Mouse (Mus musculus) limb, embryonic 11.5 days (tissue): ENCODE results near the gene Ttn. TPM values are rescaled to one million over a fixed set of nuclear protein-coding genes. Genes with fewer than 3 reads are reported as not detected.

Source experiments
- ATAC-seq: fragments of 200-750 bp; cut with Nextera tagmentation; 2 replicates; pipeline ENCODE4 v1.8.0; 2017; ENCODE audit warnings: low read depth; ENCODE audit not compliant: insufficient number of reproducible peaks, low FRiP score, low TSS enrichment
- DNase-seq: peaks from one replicate; pipeline ENCODE4 v3.0.0-alpha.2; 2015; ENCODE audit warnings: low spot score
- H3K27ac ChIP-seq: fragments of 300-500 bp; sonication (generic); replicated peaks from 2 replicates; pipeline ENCODE4 v1.5.1; 2014; ENCODE audit warnings: low read depth, mild to moderate bottlenecking, low read length
- H3K27me3 ChIP-seq: fragments of 300-500 bp; sonication (generic); 2 replicates; pipeline ENCODE4 v1.6.1; 2014; ENCODE audit warnings: mild to moderate bottlenecking, low read length, mixed read lengths; ENCODE audit not compliant: control insufficient read depth, insufficient read depth
- H3K36me3 ChIP-seq: fragments of 300-500 bp; sonication (generic); 2 replicates; pipeline ENCODE4 v1.6.1; 2014; ENCODE audit warnings: mild to moderate bottlenecking, low read length, moderate library complexity, mixed read lengths; ENCODE audit not compliant: control insufficient read depth, insufficient read depth
- H3K4me1 ChIP-seq: fragments of 300-500 bp; sonication (generic); 2 replicates; pipeline ENCODE4 v1.6.1; 2014; ENCODE audit warnings: low read length, mixed read lengths; ENCODE audit not compliant: control insufficient read depth, insufficient read depth
- H3K4me2 ChIP-seq: fragments of 300-500 bp; sonication (generic); 2 replicates; pipeline ENCODE4 v1.6.1; 2014; ENCODE audit warnings: low read depth, mild to moderate bottlenecking, moderate library complexity; ENCODE audit not compliant: severe bottlenecking
- H3K4me3 ChIP-seq: fragments of 300-500 bp; sonication (generic); 2 replicates; pipeline ENCODE4 v1.5.1; 2014; ENCODE audit warnings: low read depth, low read length
- H3K9ac ChIP-seq: fragments of 300-500 bp; sonication (generic); 2 replicates; pipeline ENCODE4 v1.6.1; 2014; ENCODE audit warnings: mild to moderate bottlenecking, low read length
- H3K9me3 ChIP-seq: fragments of 300-500 bp; sonication (generic); 2 replicates; pipeline ENCODE4 v1.6.1; 2016; ENCODE audit warnings: low read length; ENCODE audit not compliant: control insufficient read depth
- WGBS: fragments of 180-500 bp; shearing (Covaris S2); extraction: QIAGEN DNeasy Blood & Tissue Kit; methylation state at CpG from one replicate; pipeline ENCODE4 v1.1.7; 2014; 5-methylcytosine and 5-hydroxymethylcytosine counted together
- polyA plus RNA-seq: library from polyadenylated mRNA; unstranded; fragments of >200 nt; fragmentation: Nextera tagmentation; extraction: Ambion mirVana; gene quantifications from 2 replicates; pipeline ENCODE4 v1.2.1, GENCODE M21; 2014

The Ttn gene
- polyA plus RNA-seq, 1 experiment from 2014 or later: 7.1 TPM

- peaks cover 10% of the 10 kb centered on the region for H3K4me1 ChIP-seq
- WGBS: 93% methylated on average over 6 of the region's 6 CpGs
- DNase-seq (no peak), ATAC-seq (no peak)
- H3K4me2 ChIP-seq: peak overlapping the region; percentile 67
- no peaks in the 10 kb centered on the region for H3K36me3 ChIP-seq
- no peaks in the 10 kb centered on the region for H3K27me3 ChIP-seq
- no peaks in the 10 kb centered on the region for H3K9me3 ChIP-seq
- no peak overlapping the region for H3K4me3 ChIP-seq
- no peak overlapping the region for H3K27ac ChIP-seq
- H3K9ac ChIP-seq: no peak overlapping the region
Observed at GRCm38 (mm10) chr2:76671641-76672040, 310.7 kb downstream of the Ttn start.

GRCm38 (mm10) chr2:76667200-76667599 is 315.1 kb downstream of the Ttn start:
- DNase-seq (no peak), ATAC-seq (no peak)
- H3K9me3 ChIP-seq: no peaks in the 10 kb centered on the region
- no peaks in the 10 kb centered on the region for H3K27me3 ChIP-seq
- WGBS: 89% methylated on average over 5 of the region's 5 CpGs
- H3K9ac ChIP-seq: no peak overlapping the region
- H3K27ac ChIP-seq: no peak overlapping the region
- no peak overlapping the region for H3K4me2 ChIP-seq
- H3K4me1 ChIP-seq: 0 out of 2 replicates have a peak, but pooled peaks cover 3% of the 10 kb centered on the region
- H3K4me3 ChIP-seq: no peak overlapping the region
- peaks cover under 1% of the 10 kb centered on the region; the same call in 1 of the 2 replicates for H3K36me3 ChIP-seq

GRCm38 (mm10) chr2:76665531-76665930 is 316.8 kb downstream of the Ttn start:
- Histone ChIP-seq H3K27me3 (no peaks in the 10 kb centered on the region), H3K27ac (no peak overlapping the region), H3K4me1 (no peaks in the 10 kb centered on the region), H3K4me3 (no peak overlapping the region), H3K9ac (no peak overlapping the region), H3K36me3 (peaks cover 3% of the 10 kb centered on the region; the same call in 1 of the 2 replicates), H3K9me3 (no peaks in the 10 kb centered on the region), H3K4me2 (no peak overlapping the region)
- no peak for DNase-seq
- ATAC-seq: no peak
- WGBS: 95% methylated on average over 7 of the region's 7 CpGs

GRCm38 (mm10) chr2:76659419-76659818 is 322.9 kb downstream of the Ttn start:
- no peak overlapping the region for H3K4me2 ChIP-seq
- no peaks in the 10 kb centered on the region for H3K27me3 ChIP-seq
- no peaks in the 10 kb centered on the region for H3K4me1 ChIP-seq
- 65% methylated on average over 6 of the region's 8 CpGs for WGBS
- no peaks in the 10 kb centered on the region for H3K9me3 ChIP-seq
- DNase-seq (no peak), ATAC-seq (no peak)
- H3K4me3 ChIP-seq: no peak overlapping the region
- H3K9ac ChIP-seq: no peak overlapping the region
- peaks cover 3% of the 10 kb centered on the region; the same call in 1 of the 2 replicates for H3K36me3 ChIP-seq
- H3K27ac ChIP-seq: no peak overlapping the region

GRCm38 (mm10) chr2:76658551-76658950 is 323.8 kb downstream of the Ttn start:
- H3K4me3 ChIP-seq: no peak overlapping the region
- H3K4me2 ChIP-seq: no peak overlapping the region
- ATAC-seq: no peak
- 79% methylated on average over 13 of the region's 13 CpGs for WGBS
- no peak overlapping the region for H3K9ac ChIP-seq
- no peaks in the 10 kb centered on the region for H3K27me3 ChIP-seq
- H3K4me1 ChIP-seq: no peaks in the 10 kb centered on the region
- H3K27ac ChIP-seq: no peak overlapping the region
- DNase-seq: no peak
- peaks cover 3% of the 10 kb centered on the region; the same call in 1 of the 2 replicates for H3K36me3 ChIP-seq
- no peaks in the 10 kb centered on the region for H3K9me3 ChIP-seq

- Histone ChIP-seq H3K9ac (no peak overlapping the region), H3K36me3 (no peaks in the 10 kb centered on the region), H3K4me1 (no peaks in the 10 kb centered on the region), H3K4me3 (no peak overlapping the region), H3K4me2 (no peak overlapping the region), H3K27ac (no peak overlapping the region), H3K9me3 (no peaks in the 10 kb centered on the region), H3K27me3 (no peaks in the 10 kb centered on the region)
- no peak for DNase-seq
- ATAC-seq: no peak
- 15% methylated on average over 1 of the region's 1 CpGs for WGBS
Observed at GRCm38 (mm10) chr2:76655982-76656381, 326.4 kb downstream of the Ttn start.

- no peaks in the 10 kb centered on the region for H3K4me1 ChIP-seq
- 78% methylated on average over 3 of the region's 3 CpGs for WGBS
- no peak for ATAC-seq
Observed at GRCm38 (mm10) chr2:76655444-76655843, 326.9 kb downstream of the Ttn start.

GRCm38 (mm10) chr2:76654646-76655045 is 327.7 kb downstream of the Ttn start:
- Histone ChIP-seq H3K4me2 (no peak overlapping the region), H3K27me3 (no peaks in the 10 kb centered on the region), H3K9ac (no peak overlapping the region), H3K4me3 (no peak overlapping the region), H3K9me3 (no peaks in the 10 kb centered on the region), H3K36me3 (no peaks in the 10 kb centered on the region), H3K4me1 (no peaks in the 10 kb centered on the region), H3K27ac (no peak overlapping the region)
- ATAC-seq (no peak), DNase-seq (no peak)
- 79% methylated on average over 5 of the region's 5 CpGs for WGBS

More at GRCm38 (mm10) chr2:76655444-76655843, 326.9 kb downstream of the Ttn start:
- Histone ChIP-seq H3K36me3 (no peaks in the 10 kb centered on the region), H3K27ac (no peak overlapping the region), H3K9ac (no peak overlapping the region), H3K9me3 (no peaks in the 10 kb centered on the region), H3K4me3 (no peak overlapping the region), H3K27me3 (no peaks in the 10 kb centered on the region), H3K4me2 (no peak overlapping the region)
- no peak for DNase-seq
